Mouse (Mus musculus) midbrain, embryonic 10.5 days (tissue): ENCODE data around the gene Atxn10. TPM values are rescaled to one million over a fixed set of nuclear protein-coding genes. Genes with fewer than 3 reads are reported as not detected.
A peak's percentile ranks its signal among the peaks of the same experiment; 100 is the strongest.
"Not testable (repeated sequence)": the region's sequence is repeated elsewhere in the genome, so short reads cannot be mapped to it uniquely, and the experiment has no call there.

Experiments
- DNase-seq: peaks from one replicate; pipeline ENCODE4 v3.0.0-alpha.2; 2017; ENCODE audit warnings: low spot score
- H3K27ac ChIP-seq: fragments of 300-500 bp; sonication (generic); replicated peaks from 2 replicates; pipeline ENCODE4 v1.5.1; 2016; ENCODE audit warnings: mild to moderate bottlenecking
- H3K27me3 ChIP-seq: fragments of 300-500 bp; sonication (generic); 2 replicates; pipeline ENCODE4 v1.6.1; 2016; ENCODE audit warnings: low read depth, mild to moderate bottlenecking; ENCODE audit not compliant: poor library complexity, severe bottlenecking
- H3K36me3 ChIP-seq: fragments of 300-500 bp; sonication (generic); 2 replicates; pipeline ENCODE4 v1.6.1; 2016; ENCODE audit warnings: mild to moderate bottlenecking, moderate library complexity
- H3K4me1 ChIP-seq: fragments of 300-500 bp; sonication (generic); 2 replicates; pipeline ENCODE4 v1.6.1; 2016
- H3K4me3 ChIP-seq: fragments of 300-500 bp; sonication (generic); 2 replicates; pipeline ENCODE4 v1.5.1; 2016; ENCODE audit warnings: mild to moderate bottlenecking, moderate library complexity
- H3K9me3 ChIP-seq: fragments of 300-500 bp; sonication (generic); replicated peaks from 2 replicates; pipeline ENCODE4 v1.6.1; 2016; ENCODE audit warnings: mild to moderate bottlenecking
- WGBS: fragments of 180-500 bp; shearing (Covaris S2); methylation state at CpG from one replicate; pipeline ENCODE4 v1.1.7; 2016; 5-methylcytosine and 5-hydroxymethylcytosine counted together
- polyA plus RNA-seq: library from polyadenylated mRNA; unstranded; fragments of >200 nt; fragmentation: Nextera tagmentation; extraction: Ambion mirVana; gene quantifications from 2 replicates; pipeline ENCODE4 v1.2.1, GENCODE M21; 2016

Atxn10 gene
- polyA plus RNA-seq, 1 experiment from 2014 or later: 341 TPM

- WGBS: 66% methylated on average over 14 of the region's 14 CpGs
- Histone ChIP-seq H3K4me1 (peaks cover 12% of the 10 kb centered on the region), H3K4me3 (no peak overlapping the region), H3K9me3 (no peaks in the 10 kb centered on the region), H3K27me3 (peaks cover 81% of the 10 kb centered on the region), H3K27ac (no peak overlapping the region), H3K36me3 (no peaks in the 10 kb centered on the region)
- no peak for DNase-seq
Measured at GRCm38 (mm10) chr15:85316342-85317140, 19.5 kb upstream of the Atxn10 start.

- H3K27ac ChIP-seq: 0 out of 2 replicates have a peak overlapping the region, but pooled peaks have one; percentile 23
- 83% methylated on average over 11 of the region's 11 CpGs for WGBS
- DNase-seq: no peak
Measured at GRCm38 (mm10) chr15:85319924-85320668, 15.9 kb upstream of the Atxn10 start.

GRCm38 (mm10) chr15:85323214-85323613 is 12.8 kb upstream of the Atxn10 start:
- Histone ChIP-seq H3K9me3 (no peaks in the 10 kb centered on the region), H3K4me1 (no peaks in the 10 kb centered on the region)
- 88% methylated on average over 4 of the region's 4 CpGs for WGBS

More at GRCm38 (mm10) chr15:85319924-85320668, 15.9 kb upstream of the Atxn10 start:
- Histone ChIP-seq H3K4me1 (peaks cover 11% of the 10 kb centered on the region), H3K4me3 (no peak overlapping the region), H3K36me3 (no peaks in the 10 kb centered on the region), H3K27me3 (peaks cover 46% of the 10 kb centered on the region), H3K9me3 (no peaks in the 10 kb centered on the region)

GRCm38 (mm10) chr15:85324426-85324825 is 11.6 kb upstream of the Atxn10 start:
- WGBS: 96% methylated on average over 1 of the region's 1 CpGs

More at GRCm38 (mm10) chr15:85323214-85323613, 12.8 kb upstream of the Atxn10 start:
- no peak overlapping the region for H3K4me3 ChIP-seq
- H3K27me3 ChIP-seq: peaks cover 16% of the 10 kb centered on the region
- H3K36me3 ChIP-seq: no peaks in the 10 kb centered on the region
- DNase-seq: no peak
- no peak overlapping the region for H3K27ac ChIP-seq

GRCm38 (mm10) chr15:85327808-85328207 is 8.2 kb upstream of the Atxn10 start:
- Histone ChIP-seq H3K9me3 (no peaks in the 10 kb centered on the region), H3K4me1 (no peaks in the 10 kb centered on the region), H3K27ac (no peak overlapping the region), H3K4me3 (no peak overlapping the region), H3K27me3 (no peaks in the 10 kb centered on the region), H3K36me3 (no peaks in the 10 kb centered on the region)
- whole genome bisulfite sequencing: 77% methylated on average over 11 of the region's 11 CpGs
- DNase-seq: no peak

More at GRCm38 (mm10) chr15:85324426-85324825, 11.6 kb upstream of the Atxn10 start:
- H3K36me3 ChIP-seq: no peaks in the 10 kb centered on the region
- H3K27ac ChIP-seq: no peak overlapping the region
- no peak for DNase-seq
- H3K4me1 ChIP-seq: no peaks in the 10 kb centered on the region
- no peaks in the 10 kb centered on the region for H3K9me3 ChIP-seq
- no peak overlapping the region for H3K4me3 ChIP-seq
- peaks cover 14% of the 10 kb centered on the region; the same call in 1 of the 2 replicates for H3K27me3 ChIP-seq

- WGBS: 77% methylated on average over 2 of the region's 2 CpGs
Measured at GRCm38 (mm10) chr15:85328455-85328854, 7.6 kb upstream of the Atxn10 start.

GRCm38 (mm10) chr15:85329096-85329495 is 6.9 kb upstream of the Atxn10 start:
- no peak overlapping the region for H3K27ac ChIP-seq
- H3K4me3 ChIP-seq: no peak overlapping the region
- no peak for DNase-seq
- H3K4me1 ChIP-seq: no peaks in the 10 kb centered on the region
- H3K36me3 ChIP-seq: no peaks in the 10 kb centered on the region
- no peaks in the 10 kb centered on the region for H3K27me3 ChIP-seq
- H3K9me3 ChIP-seq: no peaks in the 10 kb centered on the region
- WGBS: 92% methylated on average over 5 of the region's 5 CpGs

More at GRCm38 (mm10) chr15:85328455-85328854, 7.6 kb upstream of the Atxn10 start:
- not testable (repeated sequence) for H3K4me1 ChIP-seq, H3K4me3 ChIP-seq, H3K27me3 ChIP-seq, H3K27ac ChIP-seq, H3K36me3 ChIP-seq, DNase-seq, H3K9me3 ChIP-seq

GRCm38 (mm10) chr15:85330024-85330423 is 6.0 kb upstream of the Atxn10 start:
- no peaks in the 10 kb centered on the region for H3K4me1 ChIP-seq
- no peaks in the 10 kb centered on the region for H3K9me3 ChIP-seq
- no peak overlapping the region for H3K27ac ChIP-seq
- H3K36me3 ChIP-seq: no peaks in the 10 kb centered on the region
- no peak for DNase-seq
- 88% methylated on average over 6 of the region's 6 CpGs for WGBS
- no peak overlapping the region for H3K4me3 ChIP-seq
- H3K27me3 ChIP-seq: no peaks in the 10 kb centered on the region

GRCm38 (mm10) chr15:85333511-85333910 is 2.5 kb upstream of the Atxn10 start:
- not testable (repeated sequence) for DNase-seq, H3K27me3 ChIP-seq, H3K36me3 ChIP-seq, H3K9me3 ChIP-seq, H3K4me3 ChIP-seq, H3K27ac ChIP-seq
- peaks cover 27% of the 10 kb centered on the region for H3K4me1 ChIP-seq
- 92% methylated on average over 6 of the region's 6 CpGs for WGBS

GRCm38 (mm10) chr15:85334234-85334633 is 1.8 kb upstream of the Atxn10 start:
- Histone ChIP-seq H3K27ac (no peak overlapping the region), H3K9me3 (no peaks in the 10 kb centered on the region), H3K4me1 (peaks cover 28% of the 10 kb centered on the region), H3K4me3 (no peak overlapping the region), H3K27me3 (no peaks in the 10 kb centered on the region), H3K36me3 (0 out of 2 replicates have a peak, but pooled peaks cover 2% of the 10 kb centered on the region)
- 76% methylated on average over 3 of the region's 3 CpGs for WGBS
- DNase-seq: no peak

- Histone ChIP-seq H3K36me3 (peaks cover 4% of the 10 kb centered on the region; the same call in 1 of the 2 replicates), H3K9me3 (no peaks in the 10 kb centered on the region), H3K27ac (peak overlapping the region; percentile 96), H3K4me1 (peaks cover 28% of the 10 kb centered on the region), H3K27me3 (no peaks in the 10 kb centered on the region), H3K4me3 (peak overlapping the region; percentile 85)
- peak; percentile 91 for DNase-seq
- WGBS: under 1% methylated on average over 54 of the region's 54 CpGs
Measured at GRCm38 (mm10) chr15:85336301-85336991, 401 bp downstream of the Atxn10 start.

- Histone ChIP-seq H3K4me3 (peak overlapping the region; percentile 85), H3K36me3 (peaks cover 9% of the 10 kb centered on the region; the same call in 1 of the 2 replicates), H3K27ac (peak overlapping the region; percentile 96), H3K9me3 (no peaks in the 10 kb centered on the region), H3K27me3 (no peaks in the 10 kb centered on the region), H3K4me1 (peaks cover 28% of the 10 kb centered on the region)
- whole genome bisulfite sequencing: 64% methylated on average over 9 of the region's 9 CpGs
- DNase-seq: no peak
Measured at GRCm38 (mm10) chr15:85337219-85337618, 1.2 kb downstream of the Atxn10 start.
